Mouse (Mus musculus): Measurements from ENCODE around the gene Slc35g2.

DNA sequence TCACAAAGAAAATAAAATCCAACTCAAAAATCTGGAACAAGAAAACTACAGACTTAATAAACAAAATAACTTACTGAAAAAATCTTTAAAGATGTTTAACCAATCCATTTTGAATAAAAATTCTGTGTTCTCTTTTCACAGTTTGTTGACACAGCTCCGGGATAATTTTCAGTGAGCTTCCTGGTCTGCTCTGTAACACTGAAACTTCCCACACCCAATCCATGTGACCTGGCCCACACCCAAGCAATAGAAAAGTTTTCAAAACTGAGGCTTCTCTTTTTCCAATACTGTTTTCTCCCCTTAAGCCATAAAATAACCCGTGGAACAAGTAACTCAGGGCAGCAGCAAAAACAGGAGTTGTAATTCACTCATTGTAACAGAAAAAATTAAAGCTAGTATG lies 64.2 kb downstream of the Slc35g2 start:
- TF ChIP-seq CTCF (IDR thresholded peaks at IDR 0.05; ENCODE audit: borderline replicate concordance, control insufficient read depth, extremely low read depth, insufficient read depth, low read length, poor library complexity) (no peak), POLR2A (IDR thresholded peaks at IDR 0.05; ENCODE audit: control insufficient read depth, extremely low read depth, insufficient read depth, low read length, poor library complexity) (no peak)
